Comparison of ENCODE assay signal across 8 mouse cellular contexts in genomic region chr6:83421866-83422649, GRCm38 (mm10). TPM values are rescaled to one million over a fixed set of nuclear protein-coding genes. Genes with fewer than 3 reads are reported as not detected.
A peak's percentile ranks its signal among the peaks of the same experiment; 100 is the strongest.
DNase-seq lines count a peak whose midpoint lies in the region; ATAC-seq and TF ChIP-seq lines count a peak whose summit lies in the region.

No protein-coding gene starts in this region.

- TF ChIP-seq EP300 in liver, postnatal 0 days (IDR thresholded peaks at IDR 0.05; ENCODE audit: low read depth), result 0 out of 2 replicates have a peak, but pooled peaks have one; percentile 20

- H3K36me3 ChIP-seq in liver, postnatal 0 days (replicated peaks; ENCODE audit: insufficient read depth, low read length), result peaks cover 5% of the 10 kb centered on the region

- H3K9ac ChIP-seq in liver, postnatal 0 days (replicated peaks), result peak overlapping the region; percentile 44; the same call in 1 of the 2 replicates

- no peaks in the 10 kb centered on the region for H3K27me3 ChIP-seq in liver, postnatal 0 days (ENCODE audit: insufficient read depth, low read length)

- peak overlapping the region; percentile 36 for H3K27ac ChIP-seq in liver, postnatal 0 days (ENCODE audit: low read depth)

- 58% methylated on average over 11 of the region's 11 CpGs for WGBS in liver, postnatal 0 days (ENCODE audit: insufficient replicate concordance)

- peak; percentile 83 for ATAC-seq in liver, postnatal 0 days

- peaks cover 10% of the 10 kb centered on the region for H3K4me1 ChIP-seq in liver, postnatal 0 days (ENCODE audit: insufficient read depth)

- H3K4me2 ChIP-seq in liver, postnatal 0 days (ENCODE audit: low read depth, low read length), result peak overlapping the region; percentile 3; the same call in 1 of the 2 replicates

- peak; percentile 56 to 60 for DNase-seq in heart, adult 18-20 months
- no peak for DNase-seq in heart, adult 8-10 months (ENCODE audit: low spot score)
- DNase-seq in WW6 (ENCODE audit: low read depth, low spot score), result peak; percentile 71
- DNase-seq in induced T-regulatory cell, adult 2 months (ENCODE audit: low read depth), result peak; percentile 29
- DNase-seq in liver, postnatal 0 days, result peak; percentile 46
- no peak for DNase-seq in frontal cortex, adult 2 months (ENCODE audit: extremely low spot score in 1 of 2, low spot score in 1 of 2)
- no peak for DNase-seq in cerebellum, adult 9-10 months
- DNase-seq in embryo, embryonic 10 days (ENCODE audit: low spot score), result no peak

- TF ChIP-seq CTCF in liver, postnatal 0 days (IDR thresholded peaks at IDR 0.05; ENCODE audit: low read depth), result no peak

- no peaks in the 10 kb centered on the region for H3K9me3 ChIP-seq in liver, postnatal 0 days (ENCODE audit: low read length)

- H3K4me3 ChIP-seq in liver, postnatal 0 days (ENCODE audit: low read depth, low read length), result no peak overlapping the region

RNA-seq across cellular contexts. Expression of gene Tet3, which starts 36.8 kb away (rescaled TPM):
- 10 to 100 TPM; 11.5 to 12.7 TPM for total RNA-seq in heart, adult 18-20 months (2021)
- 10 to 100 TPM; 15.5 to 19.8 (median 17.2) TPM for total RNA-seq in heart, adult 8-10 months (2022)
- polyA plus RNA-seq in liver, postnatal 0 days (2015; fragmentation: Nextera tagmentation; extraction: Ambion mirVana), result 7.9 and 8.5 TPM in 2 replicates
- polyA plus RNA-seq in frontal cortex, adult 2 months (2012; rRNA removed), result 18.9 and 19.6 TPM in 2 replicates

Comparison
In these comparisons a context has a peak if more than half of its experiments do, and no peak if none do; other contexts are left out.
1. DNase-seq: peak in heart, adult 18-20 months (2 of 2), WW6 (single experiment), induced T-regulatory cell, adult 2 months (single experiment) and liver, postnatal 0 days (single experiment); none in heart, adult 8-10 months (single experiment), frontal cortex, adult 2 months (0 of 2), cerebellum, adult 9-10 months (single experiment) and embryo, embryonic 10 days (single experiment).